Mouse (Mus musculus) heart, embryonic 13.5 days (tissue): ENCODE results near the gene Amh. TPM values are rescaled to one million over a fixed set of nuclear protein-coding genes. Genes with fewer than 3 reads are reported as not detected.

ENCODE experiments used
- ATAC-seq: fragments of 200-750 bp; cut with Nextera tagmentation; 2 replicates; pipeline ENCODE4 v1.8.0; 2017; ENCODE audit warnings: moderate TSS enrichment; ENCODE audit not compliant: insufficient number of reproducible peaks, low FRiP score, low TSS enrichment; ENCODE audit errors: extremely low read depth
- H3K27ac ChIP-seq: fragments of 300-500 bp; sonication (generic); replicated peaks from 2 replicates; pipeline ENCODE4 v1.5.1; 2015; ENCODE audit warnings: moderate library complexity, mild to moderate bottlenecking, inconsistent platforms
- H3K27me3 ChIP-seq: fragments of 300-500 bp; sonication (generic); replicated peaks from 2 replicates; pipeline ENCODE4 v1.6.1; 2015; ENCODE audit warnings: mild to moderate bottlenecking, inconsistent platforms
- H3K36me3 ChIP-seq: fragments of 300-500 bp; sonication (generic); 2 replicates; pipeline ENCODE4 v1.6.1; 2015; ENCODE audit warnings: mild to moderate bottlenecking, inconsistent platforms
- H3K4me1 ChIP-seq: fragments of 300-500 bp; sonication (generic); 2 replicates; pipeline ENCODE4 v1.6.1; 2015; ENCODE audit warnings: inconsistent platforms
- H3K4me2 ChIP-seq: fragments of 300-500 bp; sonication (generic); 2 replicates; pipeline ENCODE4 v1.6.1; 2015; ENCODE audit warnings: inconsistent platforms, mild to moderate bottlenecking, moderate library complexity
- H3K4me3 ChIP-seq: fragments of 300-500 bp; sonication (generic); 2 replicates; pipeline ENCODE4 v1.5.1; 2015; ENCODE audit warnings: moderate library complexity, mild to moderate bottlenecking, inconsistent platforms
- H3K9ac ChIP-seq: fragments of 300-500 bp; sonication (generic); 2 replicates; pipeline ENCODE4 v1.6.1; 2015; ENCODE audit warnings: inconsistent platforms, mild to moderate bottlenecking, moderate library complexity
- H3K9me3 ChIP-seq: fragments of 300-500 bp; sonication (generic); 2 replicates; pipeline ENCODE4 v1.6.1; 2016; ENCODE audit warnings: inconsistent platforms
- WGBS: fragments of 180-500 bp; shearing (Covaris S2); methylation state at CpG from one replicate; pipeline ENCODE4 v1.1.7; 2015; ENCODE audit warnings: mixed read lengths; 5-methylcytosine and 5-hydroxymethylcytosine counted together
- polyA plus RNA-seq: library from polyadenylated mRNA; unstranded; fragments of >200 nt; fragmentation: Nextera tagmentation; extraction: Ambion mirVana; gene quantifications from 2 replicates; pipeline ENCODE4 v1.2.1, GENCODE M21; 2015

The Amh gene
- polyA plus RNA-seq, 1 experiment from 2014 or later, result not detected

- Histone ChIP-seq H3K27me3 (peaks cover 39% of the 10 kb centered on the region), H3K9me3 (peaks cover 5% of the 10 kb centered on the region; the same call in 1 of the 2 replicates), H3K4me3 (0 out of 2 replicates have a peak overlapping the region, but pooled peaks have one; percentile 2), H3K4me1 (peaks cover 52% of the 10 kb centered on the region), H3K4me2 (no peak overlapping the region), H3K36me3 (peaks cover 30% of the 10 kb centered on the region), H3K27ac (no peak overlapping the region), H3K9ac (0 out of 2 replicates have a peak overlapping the region, but pooled peaks have one; percentile 1)
- 6% methylated on average over 9 of the region's 9 CpGs for WGBS
- ATAC-seq, result no peak
These were observed 26.1 kb downstream of the Amh start for GRCm38 (mm10) chr10:80831136-80831535.

- 67% methylated on average over 7 of the region's 7 CpGs for WGBS
- ATAC-seq, result no peak
- H3K4me1 ChIP-seq, result peaks cover 64% of the 10 kb centered on the region
These were observed 27.8 kb downstream of the Amh start for GRCm38 (mm10) chr10:80832818-80833217.

DNA sequence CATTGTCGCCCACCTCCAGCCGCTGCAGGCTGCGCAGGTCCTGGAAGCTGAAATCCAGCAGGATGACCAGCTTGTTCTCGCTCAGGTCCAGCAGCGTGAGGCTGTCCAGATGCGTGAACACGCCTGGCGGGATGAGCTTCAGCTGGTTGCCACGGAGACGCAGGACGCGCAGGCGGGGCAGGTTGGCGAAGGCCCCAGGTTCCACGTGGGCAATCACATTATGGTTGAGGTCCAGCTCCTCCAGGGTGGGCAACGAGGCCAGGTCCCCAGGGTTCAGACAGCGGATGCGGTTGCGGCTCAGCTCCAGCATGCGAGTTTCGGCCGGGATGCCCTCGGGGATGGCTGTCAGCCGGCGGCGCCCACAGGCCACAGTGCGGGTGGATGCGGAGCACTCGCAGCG is 30.6 kb downstream of the Amh start:
- Histone ChIP-seq H3K4me1 (peaks cover 47% of the 10 kb centered on the region), H3K9me3 (peaks cover 5% of the 10 kb centered on the region; the same call in 1 of the 2 replicates), H3K36me3 (peaks cover 3% of the 10 kb centered on the region), H3K27me3 (peaks cover 74% of the 10 kb centered on the region), H3K27ac (no peak overlapping the region), H3K9ac (no peak overlapping the region), H3K4me2 (no peak overlapping the region), H3K4me3 (0 out of 2 replicates have a peak overlapping the region, but pooled peaks have one; percentile 12)
- 53% methylated on average over 30 of the region's 30 CpGs for WGBS
- no peak for ATAC-seq

More at GRCm38 (mm10) chr10:80832818-80833217, 27.8 kb downstream of the Amh start:
- Histone ChIP-seq H3K27ac (no peak overlapping the region), H3K27me3 (peaks cover 56% of the 10 kb centered on the region), H3K4me2 (no peak overlapping the region), H3K36me3 (peaks cover 29% of the 10 kb centered on the region), H3K9me3 (peaks cover 5% of the 10 kb centered on the region; the same call in 1 of the 2 replicates), H3K9ac (no peak overlapping the region), H3K4me3 (no peak overlapping the region)

DNA sequence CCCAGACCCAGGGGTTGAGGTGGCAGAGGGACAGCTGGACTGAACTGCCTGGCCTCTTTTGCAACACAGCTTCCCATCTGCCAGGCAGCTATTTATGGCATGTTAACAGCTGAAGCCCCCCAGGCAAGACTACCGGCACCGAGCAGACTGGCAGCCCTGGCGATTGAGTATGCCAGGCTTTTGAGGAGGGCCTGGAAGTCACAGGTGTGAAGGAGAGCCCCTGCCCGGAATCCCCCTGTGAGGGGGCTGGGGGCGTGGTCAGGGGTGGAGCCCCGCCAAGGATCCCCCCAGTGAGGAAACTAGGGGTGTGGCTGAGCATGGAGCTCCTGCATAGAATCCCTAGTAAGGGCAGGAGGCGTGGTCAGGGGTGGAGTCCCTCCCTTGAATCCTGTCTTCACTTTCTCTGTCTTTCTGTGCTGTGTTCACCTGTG is 31.9 kb downstream of the Amh start:
- WGBS, result 41% methylated on average over 7 of the region's 7 CpGs
- Histone ChIP-seq H3K9ac (no peak overlapping the region), H3K9me3 (peaks cover 5% of the 10 kb centered on the region; the same call in 1 of the 2 replicates), H3K4me3 (no peak overlapping the region), H3K36me3 (no peaks in the 10 kb centered on the region), H3K4me1 (peaks cover 35% of the 10 kb centered on the region), H3K27me3 (peaks cover 88% of the 10 kb centered on the region), H3K4me2 (no peak overlapping the region), H3K27ac (peak overlapping the region; percentile 81; the same call in 1 of the 2 replicates)
- ATAC-seq, result no peak

- no peak for ATAC-seq
These were observed 32.8 kb downstream of the Amh start for GRCm38 (mm10) chr10:80837827-80838226.

DNA sequence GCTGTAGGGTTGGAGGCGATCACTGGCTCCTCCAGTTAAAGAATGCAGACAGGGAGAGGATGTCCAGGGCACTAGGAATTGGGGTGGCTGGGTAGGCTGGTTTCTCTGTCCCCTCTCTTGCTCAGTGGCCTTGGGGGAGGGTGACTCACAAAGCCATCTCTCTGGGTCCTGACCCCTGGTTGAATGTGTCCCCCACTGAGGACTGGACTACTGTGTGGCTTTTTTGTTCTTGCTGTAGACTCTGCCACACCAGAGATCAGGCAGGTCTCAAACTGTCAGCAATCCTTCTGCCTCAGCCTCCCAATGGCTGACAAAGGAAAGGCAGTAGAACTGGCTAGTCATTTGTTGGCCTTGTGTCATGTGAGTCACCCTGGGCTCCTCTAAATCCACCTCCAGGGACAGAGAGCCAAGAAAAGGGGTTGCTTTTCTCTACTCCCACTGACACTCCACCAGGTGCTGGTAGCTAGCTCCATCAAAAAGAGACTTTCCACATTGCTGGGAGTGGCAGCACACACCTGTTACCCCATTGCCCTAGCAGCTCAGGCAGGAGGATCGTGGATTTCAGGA is 33.4 kb downstream of the Amh start:
- peaks cover 90% of the 10 kb centered on the region for H3K27me3 ChIP-seq

More at GRCm38 (mm10) chr10:80837827-80838226, 32.8 kb downstream of the Amh start:
- Histone ChIP-seq H3K4me3 (no peak overlapping the region), H3K9ac (peak overlapping the region; percentile 28), H3K27me3 (peaks cover 90% of the 10 kb centered on the region), H3K4me2 (peak overlapping the region; percentile 22), H3K4me1 (peaks cover 35% of the 10 kb centered on the region), H3K9me3 (peaks cover 5% of the 10 kb centered on the region; the same call in 1 of the 2 replicates), H3K36me3 (no peaks in the 10 kb centered on the region), H3K27ac (peak overlapping the region; percentile 81)
- 15% methylated on average over 2 of the region's 2 CpGs for WGBS

DNA sequence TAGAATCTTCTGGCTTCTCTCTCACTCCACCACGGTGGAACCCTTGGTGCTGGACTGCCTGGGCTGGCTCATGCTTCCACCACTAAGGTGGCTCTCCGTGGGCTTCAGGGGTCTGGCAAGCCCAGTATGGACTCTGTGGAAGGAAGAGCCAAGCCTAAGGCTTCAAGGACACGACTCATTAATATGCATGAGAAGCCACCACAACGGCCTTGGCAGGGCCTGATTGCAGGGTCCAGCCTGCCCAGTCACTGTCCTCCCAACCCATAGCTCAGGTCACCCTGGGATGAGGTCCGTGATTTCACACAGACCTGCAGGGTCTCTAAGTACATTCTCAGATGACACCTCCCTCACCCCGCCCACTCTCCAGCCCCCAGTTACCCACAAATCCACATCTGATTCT is 34.8 kb downstream of the Amh start:
- no peak overlapping the region for H3K27ac ChIP-seq
- no peak overlapping the region for H3K9ac ChIP-seq
- ATAC-seq, result no peak
- H3K4me1 ChIP-seq, result peaks cover 44% of the 10 kb centered on the region
- no peaks in the 10 kb centered on the region for H3K36me3 ChIP-seq
- no peaks in the 10 kb centered on the region for H3K9me3 ChIP-seq
- no peak overlapping the region for H3K4me2 ChIP-seq
- peaks cover 90% of the 10 kb centered on the region for H3K27me3 ChIP-seq
- 58% methylated on average over 6 of the region's 6 CpGs for WGBS
- no peak overlapping the region for H3K4me3 ChIP-seq

More for the DNA sequence above, 33.4 kb downstream of the Amh start:
- H3K9ac ChIP-seq, result peak overlapping the region; percentile 28
- 41% methylated on average over 2 of the region's 2 CpGs for WGBS
- H3K36me3 ChIP-seq, result no peaks in the 10 kb centered on the region
- H3K4me2 ChIP-seq, result peak overlapping the region; percentile 22; the same call in 1 of the 2 replicates
- no peak overlapping the region for H3K4me3 ChIP-seq
- peaks cover 5% of the 10 kb centered on the region; the same call in 1 of the 2 replicates for H3K9me3 ChIP-seq
- H3K27ac ChIP-seq, result peak overlapping the region; percentile 81
- no peak for ATAC-seq
- peaks cover 36% of the 10 kb centered on the region for H3K4me1 ChIP-seq

DNA sequence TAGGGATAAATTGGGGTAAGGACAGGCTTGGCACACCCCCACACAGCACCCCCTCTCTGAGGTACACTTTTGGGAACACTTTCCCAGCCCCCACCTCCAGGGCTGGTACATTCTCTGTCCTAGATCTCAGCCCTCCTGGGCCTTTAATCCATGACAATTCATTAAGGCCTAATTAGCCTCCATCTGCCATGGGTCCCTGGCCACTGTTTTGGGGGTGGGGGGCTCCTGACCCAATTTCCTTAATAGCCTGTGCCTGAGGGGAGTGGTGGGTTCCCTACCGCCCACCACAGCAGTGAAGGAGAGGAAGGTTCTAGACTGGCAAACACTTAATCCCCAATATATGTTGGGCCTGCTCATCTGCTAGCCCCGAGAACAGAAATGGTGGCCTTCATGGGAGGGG is 36.6 kb downstream of the Amh start:
- Histone ChIP-seq H3K36me3 (no peaks in the 10 kb centered on the region), H3K4me1 (peaks cover 39% of the 10 kb centered on the region), H3K9ac (no peak overlapping the region), H3K27me3 (peaks cover 90% of the 10 kb centered on the region), H3K4me2 (no peak overlapping the region), H3K9me3 (no peaks in the 10 kb centered on the region), H3K27ac (no peak overlapping the region), H3K4me3 (no peak overlapping the region)
- no peak for ATAC-seq
- 63% methylated on average over 2 of the region's 2 CpGs for WGBS

DNA sequence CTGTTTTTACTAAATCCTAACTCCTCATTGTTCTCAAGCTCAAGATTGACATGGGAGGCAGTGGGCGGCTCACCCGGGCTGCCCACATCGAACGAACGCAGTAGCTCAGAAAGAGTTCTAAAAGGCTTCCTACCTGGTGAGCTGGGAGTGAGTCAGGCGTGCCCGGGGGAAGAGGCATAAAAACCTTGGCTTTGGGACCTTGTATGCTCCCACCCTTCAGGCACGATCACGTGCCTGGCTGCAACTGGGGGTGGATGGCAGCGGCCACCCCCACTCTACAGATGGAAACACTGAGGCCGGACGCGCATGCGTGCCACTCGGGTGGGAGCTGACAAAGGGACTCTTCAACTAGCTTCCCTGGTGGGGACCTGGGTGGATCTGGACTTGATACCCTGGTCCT is 37.3 kb downstream of the Amh start:
- no peak overlapping the region for H3K27ac ChIP-seq
- H3K27me3 ChIP-seq, result peaks cover 85% of the 10 kb centered on the region
- no peak overlapping the region for H3K4me3 ChIP-seq
- no peaks in the 10 kb centered on the region for H3K36me3 ChIP-seq
- WGBS, result 75% methylated on average over 15 of the region's 15 CpGs
- peaks cover 32% of the 10 kb centered on the region for H3K4me1 ChIP-seq
- no peaks in the 10 kb centered on the region for H3K9me3 ChIP-seq
- no peak overlapping the region for H3K9ac ChIP-seq
- ATAC-seq, result no peak
- H3K4me2 ChIP-seq, result no peak overlapping the region

DNA sequence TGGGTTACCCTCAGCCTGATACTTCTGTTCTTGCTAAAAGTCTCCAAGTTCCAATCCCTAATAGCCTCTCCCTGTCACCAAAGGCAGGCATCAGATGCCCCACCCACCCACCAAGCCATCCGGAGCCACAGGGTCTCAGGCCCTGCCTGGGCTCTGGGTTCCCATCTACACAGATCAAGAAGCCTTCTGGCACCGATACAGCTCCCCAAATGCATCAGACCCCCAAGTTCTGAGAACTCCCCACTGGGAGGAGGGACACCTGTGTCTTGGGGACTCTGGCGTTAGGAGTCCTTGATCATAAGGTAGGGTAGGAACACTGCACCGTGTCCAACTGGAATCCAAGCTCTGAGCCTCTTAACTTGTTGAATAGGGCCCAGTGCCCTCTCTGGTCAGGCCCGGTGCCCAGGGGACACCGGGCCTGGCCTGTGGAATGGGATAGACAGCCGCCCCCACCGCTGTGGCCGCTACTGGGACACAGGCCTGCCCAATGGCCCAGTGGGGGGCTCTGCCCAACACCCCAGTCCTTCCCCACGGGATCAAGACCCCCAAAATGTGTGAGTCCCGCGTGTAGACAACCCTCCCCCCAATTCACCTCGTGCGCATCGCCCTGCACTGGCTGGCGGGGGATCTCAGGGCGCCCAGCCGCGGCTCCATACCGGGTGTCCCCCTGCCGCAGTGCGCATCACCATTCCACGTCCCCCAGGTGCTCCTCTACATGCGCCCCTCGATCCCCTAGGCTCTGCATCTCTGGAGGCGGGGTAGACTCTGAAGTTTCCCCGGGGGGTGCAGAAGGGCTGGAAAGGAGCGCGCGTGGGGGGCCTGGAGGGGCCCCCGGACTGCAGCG is 38.3 kb downstream of the Amh start:
- 10% methylated on average over 32 of the region's 32 CpGs for WGBS

GRCm38 (mm10) chr10:80843931-80844547 is 39.0 kb downstream of the Amh start, which contains the start of gene Lingo3:
Gene Lingo3, minus strand, starts transcription at chr10:80844039.
- Histone ChIP-seq H3K4me3 (peak within 1 kb of the TSS; percentile 53), H3K4me2 (peak within 1 kb of the TSS; percentile 76), H3K27ac (no peak within 1 kb of the TSS), H3K9ac (peak within 1 kb of the TSS; percentile 77), H3K36me3 (no peaks in the 10 kb centered on the region), H3K9me3 (no peaks in the 10 kb centered on the region), H3K4me1 (peaks cover 29% of the 10 kb centered on the region), H3K27me3 (peaks cover 75% of the 10 kb centered on the region)
- ATAC-seq, result no peak
- WGBS, result 6% methylated on average over 35 of the region's 51 CpGs

More for the DNA sequence above, 38.3 kb downstream of the Amh start:
- peak overlapping the region; percentile 76 for H3K4me2 ChIP-seq
- H3K9ac ChIP-seq, result peak overlapping the region; percentile 77
- H3K27ac ChIP-seq, result no peak overlapping the region
- H3K27me3 ChIP-seq, result peaks cover 75% of the 10 kb centered on the region
- ATAC-seq, result no peak
- H3K4me3 ChIP-seq, result peak overlapping the region; percentile 53
- peaks cover 25% of the 10 kb centered on the region for H3K4me1 ChIP-seq
- H3K36me3 ChIP-seq, result no peaks in the 10 kb centered on the region
- no peaks in the 10 kb centered on the region for H3K9me3 ChIP-seq
